Mouse (Mus musculus) forebrain, embryonic 10.5 days (tissue): ENCODE data around the gene Wfdc1. TPM values are rescaled to one million over a fixed set of nuclear protein-coding genes. Genes with fewer than 3 reads are reported as not detected.
A peak's percentile ranks its signal among the peaks of the same experiment; 100 is the strongest.

Source experiments
- DNase-seq: peaks from one replicate; pipeline ENCODE4 v3.0.0-alpha.2; 2017; ENCODE audit warnings: low spot score; ENCODE audit errors: extremely low spot score
- H3K27ac ChIP-seq: fragments of 300-500 bp; sonication (generic); 2 replicates; pipeline ENCODE4 v1.5.1; 2016; ENCODE audit warnings: mild to moderate bottlenecking
- H3K27me3 ChIP-seq: fragments of 300-500 bp; sonication (generic); 2 replicates; pipeline ENCODE4 v1.6.1; 2016; ENCODE audit warnings: mild to moderate bottlenecking; ENCODE audit not compliant: poor library complexity, severe bottlenecking
- H3K36me3 ChIP-seq: fragments of 300-500 bp; sonication (generic); replicated peaks from 2 replicates; pipeline ENCODE4 v1.6.1; 2016; ENCODE audit warnings: mild to moderate bottlenecking, moderate library complexity
- H3K4me1 ChIP-seq: fragments of 300-500 bp; sonication (generic); 2 replicates; pipeline ENCODE4 v1.6.1; 2016
- H3K4me3 ChIP-seq: fragments of 300-500 bp; sonication (generic); 2 replicates; pipeline ENCODE4 v1.5.1; 2016; ENCODE audit warnings: mild to moderate bottlenecking, moderate library complexity
- H3K9me3 ChIP-seq: fragments of 300-500 bp; sonication (generic); 2 replicates; pipeline ENCODE4 v1.6.1; 2016; ENCODE audit warnings: mild to moderate bottlenecking, moderate library complexity
- WGBS: fragments of 180-500 bp; shearing (Covaris S2); methylation state at CpG from one replicate; pipeline ENCODE4 v1.1.7; 2016; 5-methylcytosine and 5-hydroxymethylcytosine counted together
- polyA plus RNA-seq: library from polyadenylated mRNA; unstranded; fragments of >200 nt; fragmentation: Nextera tagmentation; extraction: Ambion mirVana; gene quantifications from 2 replicates; pipeline ENCODE4 v1.2.1, GENCODE M21; 2016

Gene Wfdc1
- polyA plus RNA-seq, 1 experiment from 2014 or later, result 2.7 TPM

- 0 out of 2 replicates have a peak, but pooled peaks cover 4% of the 10 kb centered on the region for H3K9me3 ChIP-seq
- peaks cover 19% of the 10 kb centered on the region for H3K27me3 ChIP-seq
- H3K36me3 ChIP-seq, result no peaks in the 10 kb centered on the region
- 78% methylated on average over 16 of the region's 16 CpGs for WGBS
- H3K4me3 ChIP-seq, result no peak overlapping the region
- no peak overlapping the region for H3K27ac ChIP-seq
- peaks cover 39% of the 10 kb centered on the region for H3K4me1 ChIP-seq
- no peak for DNase-seq
Measured at GRCm38 (mm10) chr8:119670419-119671091, 4.4 kb downstream of the Wfdc1 start.

- WGBS, result 80% methylated on average over 10 of the region's 11 CpGs
- H3K9me3 ChIP-seq, result 0 out of 2 replicates have a peak, but pooled peaks cover 4% of the 10 kb centered on the region
- DNase-seq, result no peak
- H3K4me1 ChIP-seq, result peaks cover 21% of the 10 kb centered on the region
- H3K27ac ChIP-seq, result no peak overlapping the region
- no peaks in the 10 kb centered on the region for H3K36me3 ChIP-seq
- H3K4me3 ChIP-seq, result no peak overlapping the region
- peaks cover under 1% of the 10 kb centered on the region; the same call in 1 of the 2 replicates for H3K27me3 ChIP-seq
Measured at GRCm38 (mm10) chr8:119673976-119674555, 7.9 kb downstream of the Wfdc1 start.

GRCm38 (mm10) chr8:119675457-119675856, 9.3 kb downstream of the Wfdc1 start:
- H3K36me3 ChIP-seq, result no peaks in the 10 kb centered on the region
- peaks cover 6% of the 10 kb centered on the region; the same call in 1 of the 2 replicates for H3K27me3 ChIP-seq
- DNase-seq, result no peak
- no peak overlapping the region for H3K27ac ChIP-seq
- H3K4me1 ChIP-seq, result peaks cover 19% of the 10 kb centered on the region
- H3K4me3 ChIP-seq, result no peak overlapping the region
- 63% methylated on average over 5 of the region's 5 CpGs for WGBS
- 0 out of 2 replicates have a peak, but pooled peaks cover 4% of the 10 kb centered on the region for H3K9me3 ChIP-seq

GRCm38 (mm10) chr8:119676389-119676788, 10.2 kb downstream of the Wfdc1 start:
- DNase-seq, result peak; percentile 85
- Histone ChIP-seq H3K4me1 (peaks cover 19% of the 10 kb centered on the region), H3K36me3 (no peaks in the 10 kb centered on the region), H3K9me3 (0 out of 2 replicates have a peak, but pooled peaks cover 4% of the 10 kb centered on the region), H3K27me3 (peaks cover 6% of the 10 kb centered on the region; the same call in 1 of the 2 replicates), H3K27ac (no peak overlapping the region), H3K4me3 (no peak overlapping the region)
- WGBS, result 25% methylated on average over 8 of the region's 8 CpGs

- 6% methylated on average over 18 of the region's 18 CpGs for WGBS
- Histone ChIP-seq H3K4me3 (peak overlapping the region; percentile 46), H3K27me3 (peaks cover 6% of the 10 kb centered on the region; the same call in 1 of the 2 replicates), H3K36me3 (no peaks in the 10 kb centered on the region), H3K4me1 (peaks cover 19% of the 10 kb centered on the region), H3K9me3 (0 out of 2 replicates have a peak, but pooled peaks cover 4% of the 10 kb centered on the region), H3K27ac (no peak overlapping the region)
- DNase-seq, result peak; percentile 61
Measured at GRCm38 (mm10) chr8:119678138-119678843, 12.1 kb downstream of the Wfdc1 start.

GRCm38 (mm10) chr8:119679184-119679583, 13.0 kb downstream of the Wfdc1 start:
- 68% methylated on average over 14 of the region's 14 CpGs for WGBS
- no peak for DNase-seq
- Histone ChIP-seq H3K9me3 (0 out of 2 replicates have a peak, but pooled peaks cover 2% of the 10 kb centered on the region), H3K27ac (no peak overlapping the region), H3K4me3 (no peak overlapping the region), H3K4me1 (peaks cover 19% of the 10 kb centered on the region), H3K36me3 (no peaks in the 10 kb centered on the region), H3K27me3 (peaks cover 6% of the 10 kb centered on the region; the same call in 1 of the 2 replicates)

GRCm38 (mm10) chr8:119690602-119691001, 24.4 kb downstream of the Wfdc1 start:
- WGBS, result 82% methylated on average over 6 of the region's 6 CpGs
- peaks cover 10% of the 10 kb centered on the region; the same call in 1 of the 2 replicates for H3K27me3 ChIP-seq
- H3K36me3 ChIP-seq, result no peaks in the 10 kb centered on the region
- H3K4me3 ChIP-seq, result no peak overlapping the region
- no peak overlapping the region for H3K27ac ChIP-seq
- H3K9me3 ChIP-seq, result no peaks in the 10 kb centered on the region
- H3K4me1 ChIP-seq, result peaks cover 43% of the 10 kb centered on the region
- no peak for DNase-seq

GRCm38 (mm10) chr8:119691989-119692388, 25.8 kb downstream of the Wfdc1 start:
- peaks cover 3% of the 10 kb centered on the region; the same call in 1 of the 2 replicates for H3K27me3 ChIP-seq
- no peak overlapping the region for H3K27ac ChIP-seq
- WGBS, result 78% methylated on average over 4 of the region's 4 CpGs
- H3K4me3 ChIP-seq, result no peak overlapping the region
- H3K36me3 ChIP-seq, result no peaks in the 10 kb centered on the region
- no peaks in the 10 kb centered on the region for H3K9me3 ChIP-seq
- no peak for DNase-seq
- H3K4me1 ChIP-seq, result peaks cover 35% of the 10 kb centered on the region

GRCm38 (mm10) chr8:119694696-119695095, 28.5 kb downstream of the Wfdc1 start:
- H3K27ac ChIP-seq, result no peak overlapping the region

GRCm38 (mm10) chr8:119697163-119697562, 31.0 kb downstream of the Wfdc1 start:
- Histone ChIP-seq H3K4me3 (no peak overlapping the region), H3K4me1 (peaks cover 26% of the 10 kb centered on the region), H3K27me3 (peaks cover 51% of the 10 kb centered on the region), H3K9me3 (no peaks in the 10 kb centered on the region), H3K36me3 (no peaks in the 10 kb centered on the region), H3K27ac (no peak overlapping the region)
- no peak for DNase-seq
- 79% methylated on average over 2 of the region's 2 CpGs for WGBS

More at GRCm38 (mm10) chr8:119694696-119695095, 28.5 kb downstream of the Wfdc1 start:
- Histone ChIP-seq H3K4me1 (peaks cover 23% of the 10 kb centered on the region), H3K36me3 (no peaks in the 10 kb centered on the region), H3K4me3 (no peak overlapping the region), H3K27me3 (peaks cover 26% of the 10 kb centered on the region), H3K9me3 (no peaks in the 10 kb centered on the region)
- no peak for DNase-seq
- 83% methylated on average over 7 of the region's 7 CpGs for WGBS

- no peaks in the 10 kb centered on the region for H3K36me3 ChIP-seq
- 3% methylated on average over 12 of the region's 12 CpGs for WGBS
- H3K4me1 ChIP-seq, result peaks cover 26% of the 10 kb centered on the region
- H3K27ac ChIP-seq, result peak overlapping the region; percentile 40; the same call in 1 of the 2 replicates
- peaks cover 60% of the 10 kb centered on the region for H3K27me3 ChIP-seq
- H3K4me3 ChIP-seq, result peak overlapping the region; percentile 24
- no peaks in the 10 kb centered on the region for H3K9me3 ChIP-seq
- peak; percentile 35 for DNase-seq
Measured at GRCm38 (mm10) chr8:119698960-119699359, 32.8 kb downstream of the Wfdc1 start.

- DNase-seq, result no peak
- Histone ChIP-seq H3K9me3 (no peaks in the 10 kb centered on the region), H3K4me1 (peaks cover 25% of the 10 kb centered on the region), H3K4me3 (peak within 1 kb of the TSS; percentile 24), H3K27me3 (peaks cover 60% of the 10 kb centered on the region), H3K27ac (peak within 1 kb of the TSS; percentile 40; the same call in 1 of the 2 replicates), H3K36me3 (no peaks in the 10 kb centered on the region)
- WGBS, result 3% methylated on average over 26 of the region's 26 CpGs
Measured at GRCm38 (mm10) chr8:119699549-119700134, 33.5 kb downstream of the Wfdc1 start, which contains the start of gene Atp2c2. TSS of gene Atp2c2 (plus strand) at chr8:119700009.
